Mouse (Mus musculus) lung, embryonic 14.5 days (tissue): ENCODE measurements around the gene Cby1. TPM values are rescaled to one million over a fixed set of nuclear protein-coding genes. Genes with fewer than 3 reads are reported as not detected.

Experiments
- ATAC-seq: fragments of 200-750 bp; cut with Nextera tagmentation; 2 replicates; pipeline ENCODE4 v1.8.0; 2017; ENCODE audit warnings: mild to moderate bottlenecking, moderate TSS enrichment, moderate library complexity; ENCODE audit not compliant: insufficient read depth
- DNase-seq: peaks from one replicate; pipeline ENCODE4 v3.0.0-alpha.2; 2015
- H3K27ac ChIP-seq: fragments of 300-500 bp; sonication (generic); 2 replicates; pipeline ENCODE4 v1.5.1; 2014; ENCODE audit warnings: low read depth, mild to moderate bottlenecking, moderate library complexity
- H3K27me3 ChIP-seq: fragments of 300-500 bp; sonication (generic); 2 replicates; pipeline ENCODE4 v1.6.1; 2014; ENCODE audit warnings: low read length, control low read depth; ENCODE audit not compliant: insufficient read depth
- H3K36me3 ChIP-seq: fragments of 300-500 bp; sonication (generic); 2 replicates; pipeline ENCODE4 v1.6.1; 2014; ENCODE audit warnings: control low read depth; ENCODE audit not compliant: insufficient read depth
- H3K4me1 ChIP-seq: fragments of 300-500 bp; sonication (generic); 2 replicates; pipeline ENCODE4 v1.6.1; 2014; ENCODE audit warnings: antibody characterized with exemption, control low read depth; ENCODE audit not compliant: insufficient read depth
- H3K4me2 ChIP-seq: fragments of 300-500 bp; sonication (generic); 2 replicates; pipeline ENCODE4 v1.6.1; 2014; ENCODE audit warnings: mild to moderate bottlenecking
- H3K4me3 ChIP-seq: fragments of 300-500 bp; sonication (generic); 2 replicates; pipeline ENCODE4 v1.5.1; 2014; ENCODE audit warnings: low read depth, low read length
- H3K9ac ChIP-seq: fragments of 300-500 bp; sonication (generic); 2 replicates; pipeline ENCODE4 v1.6.1; 2014
- H3K9me3 ChIP-seq: fragments of 300-500 bp; sonication (generic); 2 replicates; pipeline ENCODE4 v1.6.1; 2016; ENCODE audit warnings: low read depth, low read length, control low read depth
- CTCF ChIP-seq: IDR thresholded peaks from 2 replicates; pipeline ENCODE4 v1.5.1; 2016; ENCODE audit warnings: antibody characterized with exemption, low read depth
- WGBS: fragments of 180-500 bp; shearing (Covaris S2); extraction: QIAGEN DNeasy Blood & Tissue Kit; methylation state at CpG from one replicate; pipeline ENCODE4 v1.1.7; 2014; 5-methylcytosine and 5-hydroxymethylcytosine counted together
- polyA plus RNA-seq: library from polyadenylated mRNA; unstranded; fragments of >200 nt; fragmentation: Nextera tagmentation; extraction: Ambion mirVana; gene quantifications from 2 replicates; pipeline ENCODE4 v1.2.1, GENCODE M21; 2014

The Cby1 gene
- polyA plus RNA-seq, 1 experiment from 2014 or later: 52.8 TPM

DNA sequence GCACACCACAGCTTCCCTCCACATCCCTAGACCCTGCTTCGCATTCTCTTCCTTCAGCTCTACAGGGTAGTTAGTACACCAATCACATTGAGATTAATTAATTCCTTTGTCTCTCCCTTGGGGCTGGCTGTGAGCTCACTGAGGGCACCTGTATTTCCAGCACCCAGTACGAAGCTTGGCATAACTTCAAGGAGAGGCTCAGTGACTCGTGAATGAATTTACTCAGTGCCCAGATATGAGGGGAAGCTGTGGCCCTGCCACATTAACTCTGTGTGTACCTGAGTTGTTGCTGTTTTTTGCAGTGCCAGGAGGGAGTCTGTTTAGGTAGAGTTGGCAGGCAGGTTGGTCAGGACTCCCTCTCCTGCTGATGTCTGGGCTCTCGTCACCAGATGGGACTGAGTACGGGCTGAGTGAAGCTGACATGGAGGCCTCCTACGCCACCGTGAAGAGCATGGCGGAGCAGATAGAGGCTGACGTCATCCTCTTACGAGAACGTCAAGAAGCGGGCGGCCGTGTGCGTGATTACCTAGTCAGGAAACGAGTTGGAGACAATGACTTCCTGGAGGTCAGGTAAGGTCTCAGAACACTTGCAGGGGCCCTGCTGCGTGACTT, 47.7 kb downstream of the Cby1 start:
- Histone ChIP-seq H3K36me3 (peaks cover 51% of the 10 kb centered on the region), H3K9me3 (no peaks in the 10 kb centered on the region), H3K4me1 (no peaks in the 10 kb centered on the region), H3K4me2 (no peak overlapping the region), H3K27ac (no peak overlapping the region), H3K4me3 (no peak overlapping the region), H3K9ac (no peak overlapping the region), H3K27me3 (no peaks in the 10 kb centered on the region)
- ATAC-seq (no peak), DNase-seq (no peak)
- TF ChIP-seq CTCF: no peak
- 77% methylated on average over 17 of the region's 17 CpGs for WGBS

DNA sequence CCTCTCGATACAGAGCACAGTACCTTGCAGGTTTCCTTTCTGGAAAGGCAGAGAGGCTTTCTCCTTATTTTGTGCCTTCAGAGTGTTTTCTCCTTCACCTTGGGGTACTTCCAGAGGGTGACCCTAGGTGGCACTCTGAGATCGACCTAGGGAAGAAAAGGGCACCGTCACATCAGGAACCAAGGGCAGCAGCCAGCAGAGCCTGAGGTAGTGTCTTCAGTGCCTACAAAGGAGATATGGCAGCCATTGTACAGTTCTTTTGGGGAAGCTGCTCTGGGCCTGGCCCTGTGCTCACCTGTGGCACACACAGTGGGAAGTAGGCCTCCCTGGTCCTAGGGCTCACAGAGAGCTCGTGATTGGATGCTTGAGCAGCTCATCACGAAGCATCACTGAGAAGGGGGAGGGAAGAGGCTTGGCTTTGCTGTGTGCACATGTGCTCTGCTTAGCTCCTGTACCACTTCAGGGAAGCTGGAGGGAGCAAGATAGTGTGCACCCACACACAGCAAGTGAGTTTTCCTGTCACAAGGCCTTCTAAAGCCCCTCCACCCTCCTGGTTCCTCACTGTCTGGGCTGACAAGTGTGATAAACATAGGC, 49.3 kb downstream of the Cby1 start:
- 93% methylated on average over 5 of the region's 5 CpGs for WGBS
- ATAC-seq: no peak

DNA sequence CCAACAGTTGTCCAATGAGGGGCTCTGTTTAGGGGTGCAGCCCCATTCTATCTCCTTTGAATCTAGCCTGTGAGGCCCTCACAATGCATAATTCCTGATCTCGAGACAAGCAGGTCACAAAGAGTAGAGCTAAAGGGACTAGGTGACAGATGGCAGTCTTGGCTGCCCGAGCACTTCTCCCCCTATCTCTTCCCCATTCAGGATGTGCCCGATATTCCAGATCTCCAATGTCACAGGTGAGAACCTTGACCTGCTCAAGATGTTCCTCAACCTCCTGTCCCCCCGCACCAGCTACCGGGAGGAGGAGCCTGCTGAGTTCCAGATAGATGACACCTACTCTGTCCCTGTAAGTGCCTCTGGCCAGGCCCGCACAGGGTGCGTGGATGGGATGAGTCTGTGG, 56.6 kb downstream of the Cby1 start:
- no peak overlapping the region for H3K27ac ChIP-seq
- ATAC-seq (no peak), DNase-seq (no peak)
- WGBS: 89% methylated on average over 7 of the region's 7 CpGs
- H3K9me3 ChIP-seq: no peaks in the 10 kb centered on the region
- no peak for TF ChIP-seq CTCF
- no peak overlapping the region for H3K4me2 ChIP-seq
- H3K27me3 ChIP-seq: no peaks in the 10 kb centered on the region
- no peak overlapping the region for H3K9ac ChIP-seq
- no peaks in the 10 kb centered on the region for H3K4me1 ChIP-seq
- H3K4me3 ChIP-seq: no peak overlapping the region
- H3K36me3 ChIP-seq: peaks cover 90% of the 10 kb centered on the region

More for the DNA sequence above, 49.3 kb downstream of the Cby1 start:
- Histone ChIP-seq H3K27me3 (no peaks in the 10 kb centered on the region), H3K4me2 (no peak overlapping the region), H3K9ac (no peak overlapping the region), H3K27ac (no peak overlapping the region), H3K4me3 (no peak overlapping the region), H3K4me1 (no peaks in the 10 kb centered on the region), H3K9me3 (no peaks in the 10 kb centered on the region), H3K36me3 (peaks cover 65% of the 10 kb centered on the region)
- DNase-seq: no peak
- no peak for TF ChIP-seq CTCF

DNA sequence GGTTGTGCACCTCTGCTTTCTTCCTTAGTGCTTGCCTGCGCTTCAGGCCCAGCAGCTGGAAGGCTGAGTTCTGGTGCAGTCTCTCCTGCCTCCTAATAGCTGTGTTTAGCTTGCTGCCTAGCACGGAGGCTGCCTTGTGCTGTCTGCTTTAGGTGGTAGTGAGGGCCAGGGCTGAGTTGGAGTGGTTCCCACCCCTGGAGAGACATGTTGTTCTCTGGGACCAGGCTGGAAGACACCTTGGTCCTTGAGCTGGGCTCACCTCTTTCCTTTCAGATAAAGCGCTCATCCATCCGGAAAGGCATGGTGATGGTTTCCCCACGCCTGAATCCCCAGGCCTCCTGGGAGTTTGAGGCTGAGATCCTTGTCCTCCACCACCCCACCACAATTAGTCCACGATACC, 57.7 kb downstream of the Cby1 start:
- Histone ChIP-seq H3K36me3 (peaks cover 87% of the 10 kb centered on the region), H3K4me1 (no peaks in the 10 kb centered on the region), H3K27me3 (no peaks in the 10 kb centered on the region), H3K27ac (no peak overlapping the region), H3K4me3 (no peak overlapping the region), H3K9me3 (no peaks in the 10 kb centered on the region), H3K4me2 (no peak overlapping the region), H3K9ac (no peak overlapping the region)
- ATAC-seq: no peak
- no peak for TF ChIP-seq CTCF
- no peak for DNase-seq
- WGBS: 93% methylated on average over 6 of the region's 6 CpGs

Other genes starting within 250 kb of the Cby1 start
- gene Csnk1e, start 203.6 kb upstream of the Cby1 start, polyA plus RNA-seq: 93.2 and 99.6 TPM in 2 replicates
- not detected in 2 replicates for gene Kcnj4, start 154.0 kb upstream of the Cby1 start, polyA plus RNA-seq
- 60.3 and 68.2 TPM in 2 replicates for gene Kdelr3, start 142.8 kb upstream of the Cby1 start, polyA plus RNA-seq
- 78.9 and 83.8 TPM in 2 replicates for gene Ddx17, start 112.5 kb upstream of the Cby1 start, polyA plus RNA-seq
- gene Dmc1, start 54.1 kb upstream of the Cby1 start, polyA plus RNA-seq: 2.9 and 3.4 TPM in 2 replicates
- gene Fam227a, start 243 bp upstream of the Cby1 start, polyA plus RNA-seq: 1.4 and 1.5 TPM in 2 replicates
- gene Tomm22, start 11.7 kb downstream of the Cby1 start, polyA plus RNA-seq: 244 and 245 TPM in 2 replicates
- 15.0 and 15.2 TPM in 2 replicates for gene Josd1, start 28.7 kb downstream of the Cby1 start, polyA plus RNA-seq
- gene Gtpbp1, start 31.6 kb downstream of the Cby1 start, polyA plus RNA-seq: 35.5 and 37.9 TPM in 2 replicates
- gene Sun2, start 83.3 kb downstream of the Cby1 start, polyA plus RNA-seq: 7.5 and 8.6 TPM in 2 replicates
- gene Dnal4, start 118.7 kb downstream of the Cby1 start, polyA plus RNA-seq: 61.0 and 63.8 TPM in 2 replicates
- 1.7 and 2.0 TPM in 2 replicates for gene Nptxr, start 145.6 kb downstream of the Cby1 start, polyA plus RNA-seq
- not detected in 2 replicates for gene Npcd, start 175.0 kb downstream of the Cby1 start, polyA plus RNA-seq
- 43.1 and 47.1 TPM in 2 replicates for gene Cbx6, start 175.5 kb downstream of the Cby1 start, polyA plus RNA-seq
- 19.8 and 23.2 TPM in 2 replicates for gene Apobec3, start 232.5 kb downstream of the Cby1 start, polyA plus RNA-seq